Mouse (Mus musculus) limb, embryonic 15.5 days (tissue): ENCODE data around the gene Lce3b. TPM values are rescaled to one million over a fixed set of nuclear protein-coding genes. Genes with fewer than 3 reads are reported as not detected.

ENCODE experiments used
- polyA plus RNA-seq: library from polyadenylated mRNA; unstranded; fragments of >200 nt; fragmentation: Nextera tagmentation; extraction: Ambion mirVana; gene quantifications from 2 replicates; pipeline ENCODE4 v1.2.1, GENCODE M21; 2015

The Lce3b gene
- polyA plus RNA-seq, 1 experiment from 2014 or later, result not detected

Other genes starting within 250 kb of the Lce3b start
- 0.77 and 2.2 TPM in 2 replicates for gene Lce1d, start 245.8 kb upstream of the Lce3b start, polyA plus RNA-seq
- gene Lce1e, start 223.9 kb upstream of the Lce3b start, polyA plus RNA-seq, result 0.84 and 3.9 TPM in 2 replicates
- gene Lce1f, start 212.6 kb upstream of the Lce3b start, polyA plus RNA-seq, result 1.5 and 5.1 TPM in 2 replicates
- gene Gm38119, start 193.9 kb upstream of the Lce3b start, polyA plus RNA-seq, result not detected in 2 replicates
- 0.97 and 2.9 TPM in 2 replicates for gene Lce1g, start 180.6 kb upstream of the Lce3b start, polyA plus RNA-seq
- gene Lce1h, start 167.9 kb upstream of the Lce3b start, polyA plus RNA-seq, result 0.73 and 2.0 TPM in 2 replicates
- gene Lce1i, start 154.1 kb upstream of the Lce3b start, polyA plus RNA-seq, result 2.0 and 6.3 TPM in 2 replicates
- gene Lce1j, start 142.5 kb upstream of the Lce3b start, polyA plus RNA-seq, result 0.91 and 1.7 TPM in 2 replicates
- 1.3 TPM in 1 of 2 replicates, not detected in the other for gene Lce1k, start 125.1 kb upstream of the Lce3b start, polyA plus RNA-seq
- gene Kprp, start 105.7 kb upstream of the Lce3b start, polyA plus RNA-seq, result 1.2 and 5.7 TPM in 2 replicates
- 1.8 and 5.4 TPM in 2 replicates for gene Lce1l, start 81.7 kb upstream of the Lce3b start, polyA plus RNA-seq
- 1.1 and 4.7 TPM in 2 replicates for gene 2310050C09Rik, start 62.8 kb upstream of the Lce3b start, polyA plus RNA-seq
- 0.60 TPM in 1 of 2 replicates, not detected in the other for gene Lce3a, start 6.7 kb upstream of the Lce3b start, polyA plus RNA-seq
- gene Lce3c, start 11.5 kb downstream of the Lce3b start, polyA plus RNA-seq, result 4.7 and 11.3 TPM in 2 replicates
- gene Lce3d, start 24.4 kb downstream of the Lce3b start, polyA plus RNA-seq, result not detected in 2 replicates
- gene Lce3e, start 34.1 kb downstream of the Lce3b start, polyA plus RNA-seq, result 0.66 TPM in 1 of 2 replicates, not detected in the other
- gene Lce3f, start 59.2 kb downstream of the Lce3b start, polyA plus RNA-seq, result 58.4 and 77.7 TPM in 2 replicates
- gene Crct1, start 82.7 kb downstream of the Lce3b start, polyA plus RNA-seq, result 33.4 and 55.3 TPM in 2 replicates
- 2.3 and 24.6 TPM in 2 replicates for gene Lce1m, start 86.1 kb downstream of the Lce3b start, polyA plus RNA-seq
- not detected in 2 replicates for gene Gm4858, start 135.8 kb downstream of the Lce3b start, polyA plus RNA-seq
- gene Crnn, start 211.8 kb downstream of the Lce3b start, polyA plus RNA-seq, result 2.9 and 3.1 TPM in 2 replicates